Mouse (Mus musculus) heart, adult 2 months (tissue): ENCODE data around the gene Pim1. TPM values are rescaled to one million over a fixed set of nuclear protein-coding genes. Genes with fewer than 3 reads are reported as not detected.

ENCODE experiments used
- DNase-seq, 2 experiments: peaks; one replicate each; pipeline ENCODE4 v3.0.0; 2021
- H3K27ac ChIP-seq: fragments of 200-600 bp; 2 replicates; pipeline ENCODE4 v1.8.1; 2022
- H3K27me3 ChIP-seq: fragments of 200-500 bp; 2 replicates; pipeline ENCODE4 v1.6.1; 2012; ENCODE audit warnings: mild to moderate bottlenecking, low read length, inconsistent platforms, mixed read lengths; ENCODE audit not compliant: control insufficient read depth, insufficient read depth
- H3K36me3 ChIP-seq: fragments of 200-500 bp; 2 replicates; pipeline ENCODE4 v1.6.1; 2012; ENCODE audit warnings: low read length, inconsistent platforms; ENCODE audit not compliant: control insufficient read depth, insufficient read depth
- H3K4me1 ChIP-seq: fragments of 200-500 bp; 2 replicates; pipeline ENCODE4 v1.6.1; 2011; ENCODE audit warnings: low read length; ENCODE audit not compliant: control insufficient read depth, insufficient read depth
- H3K4me3 ChIP-seq: fragments of 200-600 bp; 2 replicates; pipeline ENCODE4 v1.8.1; 2022
- H3K79me2 ChIP-seq: fragments of 200-500 bp; replicated peaks from 2 replicates; pipeline ENCODE4 v1.6.1; 2012; ENCODE audit warnings: mild to moderate bottlenecking, inconsistent platforms, low read length, moderate library complexity, mixed read lengths; ENCODE audit not compliant: control insufficient read depth, insufficient read depth
- H3K9ac ChIP-seq: fragments of 200-500 bp; 2 replicates; pipeline ENCODE4 v1.6.1; 2012; ENCODE audit warnings: low read depth, mild to moderate bottlenecking, control low read depth, inconsistent platforms, low read length, mixed read lengths
- CTCF ChIP-seq: fragments of 200-600 bp; IDR thresholded peaks from 2 replicates; pipeline ENCODE4 v1.8.1; 2022; ENCODE audit warnings: antibody characterized with exemption, mild to moderate bottlenecking, moderate library complexity
- EP300 ChIP-seq: fragments of 200-500 bp; IDR thresholded peaks from 2 replicates; pipeline ENCODE4 v1.6.1; 2011; ENCODE audit warnings: low read depth, low read length, control low read depth; ENCODE audit not compliant: insufficient read depth
- POLR2A ChIP-seq: fragments of 200-500 bp; IDR thresholded peaks from 2 replicates; pipeline ENCODE4 v1.6.1; 2011; ENCODE audit warnings: mild to moderate bottlenecking, low read depth, low read length, control low read depth; ENCODE audit not compliant: insufficient read depth
- WGBS: fragments of 180-500 bp; shearing (Covaris S2); methylation state at CpG from one replicate; pipeline ENCODE4 v1.1.7; 2018; 5-methylcytosine and 5-hydroxymethylcytosine counted together
- intact Hi-C: fragments of 180-260 bp; cut with DNase I; formaldehyde crosslinking; loops from one replicate; pipeline ENCODE4 v1.15.1; 2025
- polyA plus RNA-seq: library from polyadenylated mRNA; depleted of rRNA; stranded (reverse); fragments of >200 nt; gene quantifications from 2 replicates; pipeline ENCODE4 v1.2.3, GENCODE M21; 2012; rRNA removed
- total RNA-seq, 2 experiments: library from RNA; stranded (reverse); gene quantifications; 2 replicates each; pipeline ENCODE4 v1.2.3; 2021

The Pim1 gene
- total and polyA plus RNA-seq, 3 experiments = 17.2 to 24.6 (median 20.5) TPM

GRCm38 (mm10) chr17:29544064-29544463, 53.5 kb downstream of the Pim1 start:
- Histone ChIP-seq H3K4me3 (no peak overlapping the region), H3K79me2 (no peaks in the 10 kb centered on the region), H3K27ac (no peak overlapping the region), H3K4me1 (peaks cover 2% of the 10 kb centered on the region; the same call in 1 of the 2 replicates), H3K9ac (no peak overlapping the region), H3K27me3 (no peaks in the 10 kb centered on the region), H3K36me3 (no peaks in the 10 kb centered on the region)
- no peak for DNase-seq
- WGBS = 87% methylated on average over 2 of the region's 2 CpGs
- TF ChIP-seq CTCF (peak; percentile 21; the same call in 1 of the 2 replicates), EP300 (no peak), POLR2A (no peak)
- intact Hi-C loops = no loop called here

DNA sequence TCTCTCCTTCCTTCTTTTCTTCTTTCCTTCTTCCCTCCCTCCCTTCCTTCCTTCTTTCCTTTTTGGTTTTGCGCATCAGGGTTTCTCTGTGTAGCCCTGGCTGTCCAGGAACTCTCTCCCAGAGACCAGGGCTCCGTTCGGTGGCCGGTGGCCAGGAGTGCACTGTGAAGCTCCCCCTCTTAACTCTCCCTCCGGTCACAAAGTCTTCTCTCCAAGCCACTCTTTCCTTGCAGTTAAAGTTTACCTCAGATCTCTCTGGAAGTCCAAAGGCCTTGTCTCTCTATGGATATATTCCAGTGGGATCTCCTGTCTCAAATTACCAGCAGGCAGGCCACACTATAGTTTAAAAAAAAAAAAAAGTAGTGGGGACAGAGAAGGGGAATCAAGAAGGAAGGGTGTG, 54.7 kb downstream of the Pim1 start:
- Histone ChIP-seq H3K27me3 (no peaks in the 10 kb centered on the region), H3K4me3 (no peak overlapping the region), H3K4me1 (peaks cover 4% of the 10 kb centered on the region), H3K36me3 (no peaks in the 10 kb centered on the region), H3K9ac (no peak overlapping the region), H3K79me2 (0 out of 2 replicates have a peak, but pooled peaks cover 2% of the 10 kb centered on the region), H3K27ac (no peak overlapping the region)
- DNase-seq = no peak
- intact Hi-C loops = no loop called here
- TF ChIP-seq POLR2A (no peak), CTCF (no peak), EP300 (no peak)
- 92% methylated on average over 5 of the region's 5 CpGs for WGBS

Other genes starting within 250 kb of the Pim1 start
- gene Ppil1, start 226.6 kb upstream of the Pim1 start, total RNA-seq = 10 to 100 TPM; 28.4 to 31.1 TPM
- 33.2 and 41.7 TPM in 2 replicates for gene Ppil1, start 226.6 kb upstream of the Pim1 start, polyA plus RNA-seq
- gene BC004004, start 222.0 kb upstream of the Pim1 start, total RNA-seq = 100 to 1,000 TPM; 264 to 318 TPM
- gene BC004004, start 222.0 kb upstream of the Pim1 start, polyA plus RNA-seq = 184 and 264 TPM in 2 replicates
- gene Pi16, start 173.1 kb upstream of the Pim1 start, total RNA-seq = 10 to 100 TPM; 24.1 to 40.7 TPM
- gene Pi16, start 173.1 kb upstream of the Pim1 start, polyA plus RNA-seq = 63.1 and 73.5 TPM in 2 replicates
- gene Mtch1, start 142.8 kb upstream of the Pim1 start, total RNA-seq = 100 to 1,000 TPM; 186 to 203 TPM
- gene Mtch1, start 142.8 kb upstream of the Pim1 start, polyA plus RNA-seq = 234 and 293 TPM in 2 replicates
- 1 to 10 TPM; 1.9 to 2.4 TPM for gene Fgd2, start 129.8 kb upstream of the Pim1 start, total RNA-seq
- gene Fgd2, start 129.8 kb upstream of the Pim1 start, polyA plus RNA-seq = 5.9 and 9.2 TPM in 2 replicates
- gene Gm17657, start 58.9 kb downstream of the Pim1 start, total RNA-seq = not detected
- not detected in 2 replicates for gene Gm17657, start 58.9 kb downstream of the Pim1 start, polyA plus RNA-seq
- gene Tbc1d22b, start 59.0 kb downstream of the Pim1 start, total RNA-seq = 10 to 100 TPM; 12.8 to 13.8 TPM
- 15.3 and 16.9 TPM in 2 replicates for gene Tbc1d22b, start 59.0 kb downstream of the Pim1 start, polyA plus RNA-seq
- gene Tmem217, start 61.6 kb downstream of the Pim1 start, total RNA-seq = not detected
- 0.47 TPM in 1 of 2 replicates, not detected in the other for gene Tmem217, start 61.6 kb downstream of the Pim1 start, polyA plus RNA-seq
- 10 to 100 TPM; 15.6 to 18.1 TPM for gene Rnf8, start 124.0 kb downstream of the Pim1 start, total RNA-seq
- 17.6 and 19.2 TPM in 2 replicates for gene Rnf8, start 124.0 kb downstream of the Pim1 start, polyA plus RNA-seq
- 1 to 10 TPM; 1.0 to 1.1 TPM for gene Gm28043, start 124.1 kb downstream of the Pim1 start, total RNA-seq
- 0.39 and 0.91 TPM in 2 replicates for gene Gm28043, start 124.1 kb downstream of the Pim1 start, polyA plus RNA-seq
- gene Cmtr1, start 169.8 kb downstream of the Pim1 start, total RNA-seq = 10 to 100 TPM; 51.6 to 65.4 TPM
- gene Cmtr1, start 169.8 kb downstream of the Pim1 start, polyA plus RNA-seq = 24.0 and 42.2 TPM in 2 replicates
- 10 to 100 TPM; 11.4 to 11.8 TPM for gene Ccdc167, start 226.3 kb downstream of the Pim1 start, total RNA-seq
- 6.9 and 11.1 TPM in 2 replicates for gene Ccdc167, start 226.3 kb downstream of the Pim1 start, polyA plus RNA-seq